Mouse (Mus musculus): ENCODE results near the gene Oaz1.
A peak's percentile ranks its signal among the peaks of the same experiment; 100 is the strongest.

The Oaz1 gene

DNA sequence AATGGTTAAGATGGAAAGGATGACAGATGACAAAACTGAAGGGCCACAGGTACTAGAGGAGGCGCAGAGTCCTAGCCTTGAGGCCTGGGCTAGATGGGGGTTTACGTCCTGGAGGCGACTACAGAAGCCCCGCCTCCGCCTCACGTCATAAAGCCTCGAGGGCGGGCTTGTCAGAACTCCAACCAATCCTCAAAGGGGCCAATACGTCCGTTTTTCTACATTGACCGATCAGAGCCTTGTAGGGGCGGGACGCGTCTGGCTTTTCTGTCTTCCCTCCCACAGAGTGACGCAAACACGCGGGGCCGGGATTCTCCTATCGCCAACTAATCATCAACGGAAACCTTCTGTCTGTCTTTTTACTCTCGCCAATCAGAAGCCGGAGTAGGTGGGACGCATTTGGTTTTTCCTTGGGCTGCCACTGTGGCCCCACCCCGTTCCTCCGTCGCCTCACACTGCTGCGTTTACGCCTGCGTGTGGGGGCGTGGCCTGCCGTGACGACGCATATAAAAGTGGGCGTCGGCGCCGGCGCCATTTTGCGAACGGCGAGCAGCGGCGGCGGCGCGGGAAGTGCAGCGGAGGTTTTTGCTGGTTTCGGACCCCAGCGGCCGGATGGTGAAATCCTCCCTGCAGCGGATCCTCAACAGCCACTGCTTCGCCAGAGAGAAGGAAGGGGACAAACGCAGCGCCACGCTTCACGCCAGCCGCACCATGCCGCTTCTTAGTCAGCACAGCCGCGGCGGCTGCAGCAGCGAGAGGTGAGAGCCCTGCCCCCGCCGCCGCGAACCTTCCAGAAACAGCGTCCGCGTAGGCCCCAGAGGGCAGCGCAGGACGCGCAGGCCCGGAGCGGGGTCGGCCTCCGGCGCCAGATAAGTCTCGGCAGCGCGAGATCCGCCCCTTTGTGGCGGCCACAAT is at the start of gene Oaz1:
Oaz1 (plus strand) TSS at position 506 of the 912 bp plus-strand sequence.
- DNase-seq, result peak; percentile 98 to 100

DNA sequence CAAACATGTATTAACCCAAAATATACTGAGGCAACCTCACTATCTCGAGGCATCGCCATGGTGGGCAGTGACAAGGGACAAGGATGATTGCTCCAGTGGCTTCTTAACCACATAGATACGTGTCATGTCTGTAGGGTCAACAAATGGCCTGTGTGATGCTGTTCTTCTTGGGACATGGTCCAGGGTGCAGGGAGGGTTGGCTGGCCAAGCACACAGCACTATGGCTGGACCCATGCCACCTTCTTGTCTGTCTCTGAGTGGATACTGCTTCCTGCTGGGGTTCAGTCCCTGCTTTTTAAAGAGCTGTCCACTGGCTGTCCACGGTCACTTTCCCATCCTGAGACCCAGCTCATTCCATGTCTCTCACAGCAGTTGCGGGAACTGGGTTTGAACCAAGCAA is 49.3 kb upstream of the Oaz1 start:
- no peak for DNase-seq

DNA sequence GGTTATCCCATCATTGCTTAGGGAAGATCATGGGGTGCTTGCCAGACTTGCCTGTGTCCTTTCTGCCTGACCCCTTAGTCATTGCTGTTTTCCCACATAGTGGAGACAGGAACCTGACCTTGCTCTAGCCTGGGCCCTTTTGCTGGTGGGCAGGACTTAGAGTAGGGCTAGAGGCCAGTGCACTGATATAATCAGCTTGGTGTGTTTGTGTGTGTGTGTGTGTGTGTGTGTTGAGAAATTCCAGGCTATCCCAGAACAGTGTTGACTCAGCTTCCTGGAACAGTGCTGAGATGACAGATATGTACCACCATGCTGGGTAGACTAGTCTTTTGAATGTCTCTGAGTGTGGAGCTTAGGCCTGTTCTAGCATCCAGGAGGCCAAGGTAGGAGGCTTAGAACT is 46.9 kb upstream of the Oaz1 start:
- no peak for DNase-seq

DNA sequence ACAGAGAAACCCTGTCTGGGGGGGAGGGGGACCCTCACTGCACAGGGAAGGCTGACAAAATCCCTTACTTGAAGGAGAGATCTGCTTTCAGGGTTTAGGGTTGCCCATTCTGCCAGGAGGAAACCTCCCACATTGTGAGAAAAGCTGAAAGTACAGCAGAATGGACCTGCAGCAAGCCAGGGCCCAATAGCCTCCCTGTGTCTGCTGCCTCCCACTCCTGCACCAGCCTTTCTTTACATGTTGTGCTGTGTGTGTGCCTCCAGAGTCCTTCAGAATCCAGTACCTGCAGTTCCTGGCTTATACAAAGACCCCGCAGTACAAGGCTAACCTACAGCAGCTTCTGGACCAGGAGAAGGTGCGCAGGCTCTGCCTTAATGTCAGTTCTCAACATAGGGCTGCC is 42.2 kb upstream of the Oaz1 start:
- no peak for DNase-seq

DNA sequence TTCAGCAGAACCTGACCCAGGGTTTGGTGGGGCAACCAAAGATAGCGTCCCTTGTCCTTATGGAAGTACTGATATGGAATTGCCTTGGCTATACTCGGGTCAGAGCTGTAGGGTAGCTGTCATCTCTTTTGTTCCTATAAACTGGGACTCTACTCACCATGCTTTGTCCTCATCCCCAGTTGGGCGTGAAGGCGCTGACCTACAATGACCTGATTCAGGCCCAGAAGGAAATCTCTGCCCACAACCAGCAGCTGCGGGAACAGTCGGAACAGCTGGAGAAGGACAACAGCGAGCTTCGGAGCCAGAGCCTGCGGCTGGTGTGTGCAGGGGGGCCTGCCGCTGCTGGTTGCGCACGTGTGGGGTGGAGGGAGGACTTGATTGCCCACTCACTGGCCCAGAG is 41.6 kb upstream of the Oaz1 start:
- no peak for DNase-seq

DNA sequence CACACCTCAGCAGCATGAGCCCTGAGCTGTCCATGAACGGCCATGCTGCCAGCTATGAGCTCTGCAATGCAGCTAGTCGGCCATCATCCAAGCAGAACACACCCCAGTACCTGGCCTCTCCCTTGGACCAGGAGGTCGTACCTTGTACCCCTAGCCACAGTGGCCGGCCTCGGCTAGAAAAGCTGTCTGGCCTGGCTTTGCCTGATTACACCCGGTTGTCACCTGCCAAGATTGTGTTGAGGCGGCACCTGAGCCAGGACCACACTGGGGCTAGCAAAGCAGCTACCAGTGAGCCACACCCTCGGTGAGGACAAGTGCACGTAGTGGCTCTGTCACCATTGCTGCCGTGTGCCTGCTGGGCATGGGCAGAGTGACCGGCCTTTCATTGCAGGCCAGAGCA is 40.5 kb upstream of the Oaz1 start:
- no peak for DNase-seq

DNA sequence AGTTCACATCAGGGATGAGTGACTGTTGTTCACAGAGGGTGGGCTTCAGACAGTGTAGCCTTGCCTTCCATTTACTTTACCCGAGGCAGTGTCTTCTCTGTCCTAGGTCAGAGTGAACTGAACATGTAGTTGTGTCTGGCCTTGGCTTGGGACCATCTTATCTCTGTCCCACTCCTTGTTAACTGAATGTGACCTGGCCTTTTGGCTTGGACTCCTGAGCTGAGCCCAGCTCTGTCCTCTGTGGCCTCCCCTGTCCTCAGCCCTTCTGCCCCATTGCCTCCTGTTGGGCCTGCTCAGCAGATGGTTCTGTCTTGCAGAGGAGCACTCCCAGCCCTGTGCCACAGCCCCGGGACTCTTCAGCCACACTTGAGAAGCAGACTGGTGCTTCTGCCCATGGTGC is 38.9 kb upstream of the Oaz1 start:
- DNase-seq, result no peak

DNA sequence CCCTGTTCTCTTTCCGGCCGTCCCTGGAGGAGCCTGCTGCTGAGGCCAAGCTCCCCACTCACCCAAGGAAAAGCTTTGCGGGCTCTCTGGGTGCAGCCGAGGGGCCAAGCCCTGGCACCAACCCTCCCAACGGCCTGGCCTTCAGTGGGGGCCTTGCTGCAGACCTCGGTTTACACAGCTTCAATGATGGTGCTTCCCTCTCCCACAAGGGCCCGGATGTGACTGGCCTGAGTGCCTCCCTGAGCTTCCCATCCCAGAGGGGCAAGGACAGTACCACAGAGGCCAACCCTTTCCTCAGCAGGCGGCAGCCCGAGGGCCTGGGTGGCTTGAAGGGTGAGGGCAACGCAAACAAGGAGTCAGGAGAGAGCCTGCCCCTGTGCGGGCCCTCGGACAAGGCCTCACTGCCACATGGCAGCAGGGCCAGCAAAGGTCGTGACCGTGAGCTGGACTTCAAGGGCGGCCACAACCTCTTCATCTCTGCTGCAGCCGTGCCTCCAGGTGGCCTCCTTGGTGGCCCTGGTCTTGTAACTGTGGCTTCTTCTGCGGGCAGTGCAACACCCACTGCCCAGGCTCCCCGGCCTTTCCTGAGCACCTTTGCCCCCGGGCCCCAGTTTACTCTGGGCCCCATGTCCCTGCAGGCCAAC is 35.6 kb upstream of the Oaz1 start:
- DNase-seq, result no peak

DNA sequence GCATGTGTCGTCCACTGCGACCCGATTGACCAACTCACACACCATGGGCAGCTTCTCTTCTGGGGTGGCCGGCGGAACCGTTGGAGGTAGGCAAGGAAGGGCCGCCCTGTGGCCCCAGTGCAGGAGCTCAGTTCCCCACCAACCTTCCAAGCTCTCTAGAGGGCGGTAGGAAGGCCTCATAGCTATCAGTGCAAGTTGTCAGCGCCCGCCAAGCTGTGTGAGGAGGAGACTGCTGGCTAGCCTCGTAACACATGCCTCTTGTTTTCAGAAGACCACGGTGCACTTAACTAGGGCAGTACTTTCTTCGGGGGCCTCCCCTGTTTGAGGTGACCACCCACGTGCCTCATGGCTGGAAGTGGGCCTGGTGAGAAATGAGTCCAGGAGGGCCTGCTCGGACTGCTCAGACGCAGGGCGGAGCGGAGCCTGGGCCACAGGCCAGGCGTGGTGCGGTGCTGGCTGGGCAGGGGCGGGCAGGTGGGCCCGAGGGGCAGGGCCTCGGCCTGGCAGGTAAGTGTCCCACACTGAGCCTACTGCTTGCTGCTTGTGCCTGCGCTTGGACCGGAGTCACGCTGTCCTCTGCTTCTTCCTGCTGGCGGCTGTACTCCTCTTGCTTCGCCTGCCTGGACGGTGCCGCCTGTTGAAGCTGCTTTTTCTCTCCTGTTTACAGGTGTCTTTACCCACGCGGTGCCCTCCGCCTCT is 34.8 kb upstream of the Oaz1 start:
- peak in 1 of 2 experiments; percentile 44 for DNase-seq

DNA sequence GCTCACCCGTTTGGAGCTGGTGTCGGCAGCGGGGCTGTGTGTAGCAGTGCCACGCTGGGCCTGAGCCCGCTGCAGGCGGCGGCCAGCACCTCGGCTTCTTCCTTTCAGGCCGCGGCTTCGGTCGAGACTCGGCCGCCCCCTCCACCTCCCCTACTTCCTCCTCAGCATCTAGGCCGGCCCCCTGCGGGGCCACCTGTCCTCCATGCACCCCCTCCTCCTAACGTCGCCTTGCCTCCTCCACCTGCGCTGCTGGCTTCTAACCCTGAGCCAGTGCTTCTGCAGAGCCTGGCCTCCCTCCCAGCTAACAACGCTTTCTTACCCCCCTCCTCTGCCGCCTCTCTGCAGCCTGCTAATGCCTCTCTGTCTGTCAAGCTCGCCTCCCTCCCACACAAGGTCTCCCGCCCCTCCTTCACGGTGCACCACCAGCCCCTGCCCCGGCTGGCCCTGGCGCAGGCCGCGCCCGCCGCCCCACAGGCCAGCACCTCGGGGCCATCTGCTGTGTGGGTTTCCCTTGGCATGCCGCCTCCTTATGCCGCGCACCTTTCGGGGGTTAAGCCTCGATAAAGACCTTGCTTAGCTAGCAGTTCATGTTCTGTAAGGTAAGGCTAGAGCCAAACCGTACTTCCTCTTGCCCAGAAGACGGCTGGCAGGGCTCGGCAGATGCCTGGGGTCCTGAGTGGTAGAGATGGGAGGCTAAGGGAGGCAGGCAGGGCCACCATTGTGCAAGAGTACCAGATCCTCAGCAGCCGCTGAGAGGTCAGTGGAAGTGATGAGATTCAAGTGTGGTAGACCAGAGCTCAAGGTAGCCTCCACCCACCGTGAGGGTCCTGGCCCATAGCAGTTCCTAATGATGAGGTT is 34.1 kb upstream of the Oaz1 start:
- no peak for DNase-seq

DNA sequence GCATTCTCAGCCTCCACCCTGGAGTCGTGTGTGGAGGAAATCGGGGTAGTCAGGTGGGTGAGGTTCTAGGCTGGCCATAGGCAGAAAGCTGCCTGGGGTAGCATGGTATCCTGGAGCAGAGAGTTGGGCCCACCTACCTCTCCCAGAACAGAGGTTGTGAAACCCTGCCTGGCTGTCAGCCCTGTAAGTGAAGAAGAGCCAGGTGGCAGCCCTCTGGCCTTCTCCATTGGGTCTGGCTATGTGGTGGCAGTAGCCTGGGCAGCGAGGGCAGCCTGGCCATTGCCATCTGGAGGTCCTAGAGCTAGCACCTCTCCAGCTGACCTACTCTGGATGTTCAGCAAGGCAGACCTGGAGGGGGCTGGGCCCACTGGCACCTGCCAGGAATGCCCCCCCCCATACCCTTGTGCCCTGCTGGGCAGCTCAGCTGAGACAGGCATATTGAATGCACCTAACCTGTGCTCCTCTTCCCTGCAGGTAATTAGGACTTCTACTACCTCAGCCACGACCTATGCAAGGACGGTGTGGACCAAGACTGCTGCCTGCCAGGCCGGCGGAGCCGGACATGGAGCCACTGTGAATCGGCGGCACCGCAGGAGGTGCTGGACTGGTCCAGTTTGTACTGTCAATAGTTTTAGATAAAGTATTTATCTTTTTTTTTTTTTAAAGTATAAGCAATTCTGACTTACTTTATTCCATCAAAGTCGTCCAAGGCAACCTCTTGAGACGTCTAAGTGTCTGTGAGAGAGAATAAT is 33.2 kb upstream of the Oaz1 start:
- DNase-seq, result no peak

DNA sequence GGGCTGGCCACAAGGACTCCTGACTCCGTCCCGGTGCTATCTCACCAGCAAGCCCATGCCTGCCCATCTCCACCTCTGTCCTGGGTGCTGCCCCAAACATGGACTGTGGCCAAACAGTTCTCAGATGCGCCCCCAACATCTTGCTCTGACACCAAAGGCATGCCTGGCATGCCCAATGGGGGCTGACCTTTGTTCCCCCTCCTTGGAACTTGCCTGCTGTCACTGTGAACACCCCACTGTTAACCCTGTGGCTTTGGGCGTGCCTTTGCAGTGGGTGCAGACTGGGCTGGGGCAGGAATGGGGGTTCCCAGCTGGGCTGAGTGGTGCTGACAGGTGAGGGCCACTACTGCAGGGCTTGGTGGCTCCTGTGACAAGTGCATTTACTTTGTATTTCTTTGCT is 32.7 kb upstream of the Oaz1 start:
- DNase-seq, result peak in 1 of 2 experiments; percentile 20

DNA sequence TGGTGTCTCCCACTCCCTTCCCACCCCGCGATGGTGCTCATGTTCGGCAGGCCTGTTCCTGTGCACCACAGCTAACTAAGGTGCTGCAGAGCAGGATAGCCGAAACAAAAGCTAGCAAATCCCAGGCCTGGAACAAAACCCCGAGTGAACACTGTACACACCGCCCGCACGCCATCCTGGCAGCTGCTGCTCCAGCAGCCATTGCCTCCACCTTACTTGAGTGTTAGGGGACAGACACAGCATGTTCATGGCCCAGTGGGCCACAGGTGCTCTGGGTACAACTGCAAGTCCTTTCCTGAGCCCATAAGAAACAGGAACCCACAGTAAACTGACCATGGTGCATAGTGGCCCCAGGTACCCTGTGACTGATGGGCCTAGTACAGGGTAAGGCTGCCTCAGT is 31.7 kb upstream of the Oaz1 start:
- peak in 1 of 2 experiments; percentile 21 for DNase-seq

DNA sequence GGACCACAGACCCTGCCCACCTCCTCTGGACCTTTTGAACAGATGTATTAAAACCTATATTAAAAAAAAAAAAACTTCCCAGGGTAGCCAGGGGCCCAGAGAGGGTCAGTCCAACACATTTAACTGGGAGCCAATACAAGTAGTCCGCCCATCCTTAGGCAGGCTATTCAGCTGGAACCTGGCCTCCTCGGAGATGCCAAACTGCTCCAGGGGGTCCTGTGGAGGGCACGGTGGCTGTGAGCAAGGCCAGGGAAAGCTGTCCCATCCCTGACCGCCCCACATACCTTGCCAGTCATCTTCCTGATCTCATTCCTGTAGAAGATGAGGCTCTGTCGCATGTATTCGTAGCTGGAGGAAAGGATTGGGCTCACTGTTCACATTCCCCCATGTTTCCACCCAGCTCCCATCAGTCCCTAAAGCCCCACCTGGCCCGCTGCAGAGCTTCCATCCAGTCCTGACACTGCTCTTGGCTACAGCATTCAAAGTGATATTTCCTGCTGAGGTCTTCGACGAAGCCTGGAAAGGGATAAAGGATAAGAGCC is 30.1 kb upstream of the Oaz1 start:
- no peak for DNase-seq

DNA sequence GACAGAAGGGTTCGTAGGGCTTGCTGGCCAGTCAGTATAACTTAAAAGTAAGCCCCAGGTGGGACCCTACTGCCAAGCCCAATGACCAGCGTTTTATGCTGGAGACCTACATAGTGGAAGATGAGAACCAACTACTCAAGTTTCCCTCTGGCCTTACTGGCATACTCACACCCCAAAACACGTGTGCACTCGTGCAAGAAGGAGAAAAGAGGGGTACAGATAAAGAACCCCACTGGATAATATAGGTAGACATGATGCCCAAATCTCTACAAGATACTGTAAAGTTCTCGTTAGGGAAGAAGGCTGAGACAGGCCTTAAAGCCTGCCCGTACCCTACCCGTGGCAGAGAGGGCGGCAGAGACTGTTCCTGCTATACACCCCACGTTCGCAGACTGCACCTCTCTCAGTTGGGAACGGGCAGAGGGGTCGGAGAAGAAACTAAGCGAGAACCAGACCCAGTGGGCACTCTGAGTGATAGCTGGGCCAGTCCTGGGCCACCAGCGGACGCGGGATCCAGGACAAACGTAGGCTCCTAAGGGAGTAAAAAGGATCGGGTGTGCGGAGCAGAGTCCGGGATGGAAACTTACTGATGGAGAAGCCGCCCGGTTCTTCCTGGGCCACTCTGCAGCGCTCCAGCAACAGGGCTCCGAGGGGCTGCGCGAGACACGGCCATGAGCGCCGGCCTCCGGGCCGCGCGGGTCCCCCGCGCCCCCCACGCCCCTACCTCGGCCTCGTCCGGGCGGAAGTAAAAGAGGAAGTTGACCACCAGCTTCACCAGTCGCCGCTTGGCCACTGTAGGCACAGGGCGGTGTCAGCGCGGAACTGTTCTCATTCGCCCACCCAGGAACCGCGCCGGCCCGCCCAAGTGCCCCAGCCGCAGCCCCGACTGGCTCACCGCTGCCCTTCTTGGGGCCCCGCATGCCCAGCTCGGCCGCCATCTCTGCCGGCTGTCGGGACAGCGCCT is 29.0 kb upstream of the Oaz1 start:
- peak in 1 of 2 experiments; percentile 91 for DNase-seq

DNA sequence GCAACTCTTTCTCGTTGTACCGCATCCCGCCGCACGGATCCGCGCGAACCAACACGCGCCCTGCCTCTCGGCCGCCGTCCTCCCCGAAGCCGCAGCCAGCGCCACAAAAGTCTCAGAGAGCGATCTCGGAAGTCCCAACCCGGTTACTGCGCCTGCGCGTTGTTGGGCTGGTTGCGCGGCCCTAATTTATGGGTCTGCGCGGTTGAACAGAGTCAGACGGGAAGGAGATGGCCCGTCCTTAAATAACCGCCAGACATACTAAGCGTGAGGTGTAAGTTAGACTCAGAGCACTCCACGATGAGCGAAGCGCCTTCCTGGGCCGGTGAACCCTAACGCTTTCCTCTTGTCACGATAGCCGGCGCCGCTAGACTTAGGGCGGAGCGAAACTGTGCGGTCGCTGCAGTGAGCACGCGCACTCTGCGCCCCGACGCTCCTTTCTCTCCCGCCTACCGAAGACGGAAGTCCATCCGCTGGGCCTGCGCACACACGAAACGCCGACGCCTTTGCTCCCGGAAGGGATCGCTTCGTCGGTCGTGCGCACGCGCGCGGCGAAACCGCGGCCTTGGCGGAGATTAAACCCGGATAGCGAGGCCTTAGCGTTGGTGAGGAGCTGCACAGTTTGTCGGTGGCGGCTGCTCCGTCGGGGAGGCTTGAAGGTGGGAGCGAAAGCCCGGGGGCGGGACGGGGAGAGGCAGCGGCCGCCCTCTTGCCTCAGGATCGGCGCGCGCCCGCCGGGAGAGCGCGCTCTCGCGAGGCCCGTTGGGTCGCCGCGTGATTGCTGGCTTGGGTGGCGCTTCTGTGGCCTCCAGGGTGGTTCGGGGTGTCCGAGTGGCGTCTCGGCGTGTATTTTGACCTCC is 28.1 kb upstream of the Oaz1 start, which contains the start of the genes Sf3a2 and Plekhj1:
Sf3a2 (plus strand) TSS at position 49 of the 857 bp plus-strand sequence.
Plekhj1 (minus strand) TSS at position 477 of the 857 bp plus-strand sequence.
- DNase-seq, result peak; percentile 95 to 97

DNA sequence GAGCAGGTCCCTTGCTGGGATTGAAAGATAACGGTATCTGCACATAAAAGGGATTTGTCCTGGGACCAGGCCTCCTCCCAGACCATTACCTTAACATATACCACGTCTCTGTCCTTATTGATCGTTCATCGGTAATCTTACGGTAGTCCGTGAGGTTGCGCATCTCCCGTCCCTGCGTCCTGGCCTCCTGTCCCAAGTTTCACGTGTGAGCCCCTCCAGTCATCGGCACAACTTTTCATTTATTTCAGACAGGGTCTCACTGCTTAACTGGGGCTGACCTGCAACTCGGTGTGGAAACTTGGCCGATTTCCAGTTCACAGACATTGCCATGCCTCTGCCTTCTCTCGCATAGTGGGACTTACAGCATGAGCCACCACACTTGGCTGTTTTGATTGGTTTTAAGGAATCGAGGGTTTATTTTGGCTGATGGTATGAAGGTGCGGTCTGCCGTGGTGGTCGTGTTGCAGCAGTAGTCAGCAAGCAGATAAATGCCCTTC is 27.3 kb upstream of the Oaz1 start:
- DNase-seq, result no peak

DNA sequence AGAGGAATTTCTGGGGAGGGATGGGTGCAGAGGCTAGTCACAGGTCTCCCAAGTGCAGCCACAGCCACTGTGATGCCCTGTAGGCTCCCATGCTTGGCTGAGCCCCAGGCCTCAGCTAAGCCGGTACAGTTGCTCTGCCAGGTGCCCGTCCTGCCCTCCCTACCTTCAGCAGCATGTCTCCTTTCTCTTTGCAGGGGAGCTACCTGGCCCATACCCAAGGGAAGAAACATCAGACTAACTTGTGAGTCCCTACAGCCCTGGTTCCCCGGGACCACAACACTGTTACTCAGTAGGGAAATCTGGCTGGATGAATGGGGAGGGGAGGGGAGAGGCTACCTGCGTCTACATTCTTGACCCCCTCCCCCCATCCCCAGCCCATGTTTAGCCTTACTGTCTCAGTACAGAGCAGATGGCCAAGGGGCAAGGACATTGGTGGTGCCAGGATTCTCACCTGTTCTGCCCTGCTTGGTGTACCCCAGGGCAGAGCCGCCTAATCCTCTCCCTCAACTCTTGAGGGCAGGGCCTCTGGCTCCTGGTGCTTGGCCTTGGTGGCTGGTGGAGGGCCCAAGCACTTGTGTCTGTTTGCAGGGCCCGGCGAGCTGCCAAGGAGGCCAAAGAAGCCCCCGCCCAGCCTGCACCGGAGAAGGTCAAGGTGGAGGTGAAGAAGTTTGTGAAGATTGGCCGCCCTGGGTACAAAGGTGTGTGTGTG is 24.1 kb upstream of the Oaz1 start:
- peak in 1 of 2 experiments; percentile 23 for DNase-seq

All from lung, postnatal 4 days (tissue).